Mouse (Mus musculus) right cerebral cortex, postnatal 10 days (tissue): ENCODE results near the gene Bcdin3d.

ENCODE experiments used
- DNase-seq, 2 experiments: peaks; one replicate each; pipeline ENCODE4 v3.0.0; 2021; ENCODE audit warnings: low spot score in 2 of 2

Gene Bcdin3d

DNA sequence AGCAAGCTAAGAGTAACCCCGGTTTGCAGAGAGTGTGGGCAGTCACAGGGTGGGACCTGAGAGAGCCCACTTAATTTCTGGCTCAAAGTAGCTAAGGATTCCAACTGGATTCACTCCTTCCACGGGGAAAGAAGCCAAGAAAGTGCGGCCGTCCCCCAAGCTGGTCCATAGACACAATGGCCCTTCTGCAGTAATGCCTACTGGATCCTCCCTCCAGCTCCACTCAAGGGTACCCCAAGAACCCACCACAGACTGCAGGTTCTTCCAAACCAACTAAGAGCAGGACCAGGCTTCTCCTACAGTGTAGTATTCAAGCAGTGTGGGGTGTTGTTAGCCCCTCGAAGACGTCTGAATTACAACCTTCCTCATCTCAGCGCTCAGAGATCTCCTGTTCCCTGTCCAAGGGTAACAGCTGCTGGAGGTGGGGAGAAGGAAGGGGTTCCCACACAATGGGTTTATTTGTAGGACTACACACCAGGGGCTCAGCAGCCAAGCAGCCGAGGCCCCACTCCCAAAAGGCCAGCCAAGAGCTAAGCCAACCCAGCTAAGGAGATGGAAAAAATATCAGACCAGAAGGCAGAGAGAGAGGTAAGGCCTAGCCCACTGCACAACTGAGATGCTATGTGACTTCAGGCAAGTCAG is 33.6 kb downstream of the Bcdin3d start:
- DNase-seq: no peak

DNA sequence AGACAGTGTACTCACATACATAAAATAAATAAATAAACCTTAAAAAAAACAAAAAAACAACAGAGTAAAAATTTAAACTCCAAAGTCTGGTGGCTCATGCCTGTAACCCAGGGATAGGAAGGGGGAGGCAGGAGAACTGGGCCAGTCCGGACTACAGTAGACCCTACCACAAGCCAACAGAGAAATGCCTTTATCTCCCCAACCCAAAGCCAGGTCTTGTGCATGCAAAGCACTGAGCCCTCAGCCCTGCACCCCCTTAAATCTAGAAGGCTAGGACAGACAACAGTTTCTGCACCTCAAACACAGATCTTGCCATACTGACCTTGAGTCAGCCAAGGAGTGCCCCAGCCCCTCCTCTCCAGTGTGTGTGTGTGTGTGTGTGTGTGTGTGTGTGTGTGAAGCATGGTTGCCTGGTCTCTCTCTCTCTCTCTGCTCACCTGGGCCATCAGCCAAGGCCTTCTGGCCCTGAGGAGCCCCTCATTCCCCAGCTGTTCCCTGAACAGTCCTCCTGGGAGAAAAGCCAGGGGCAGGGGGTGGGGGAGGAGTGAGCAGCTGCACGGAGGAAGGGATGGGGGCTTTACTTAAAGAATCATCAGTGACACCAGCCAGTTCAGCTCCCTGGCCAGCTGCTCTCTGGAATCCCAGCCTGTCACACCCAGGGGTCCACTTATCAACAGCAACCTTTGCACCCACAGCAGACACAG is 34.3 kb downstream of the Bcdin3d start:
- peak; percentile 75 to 80 for DNase-seq

DNA sequence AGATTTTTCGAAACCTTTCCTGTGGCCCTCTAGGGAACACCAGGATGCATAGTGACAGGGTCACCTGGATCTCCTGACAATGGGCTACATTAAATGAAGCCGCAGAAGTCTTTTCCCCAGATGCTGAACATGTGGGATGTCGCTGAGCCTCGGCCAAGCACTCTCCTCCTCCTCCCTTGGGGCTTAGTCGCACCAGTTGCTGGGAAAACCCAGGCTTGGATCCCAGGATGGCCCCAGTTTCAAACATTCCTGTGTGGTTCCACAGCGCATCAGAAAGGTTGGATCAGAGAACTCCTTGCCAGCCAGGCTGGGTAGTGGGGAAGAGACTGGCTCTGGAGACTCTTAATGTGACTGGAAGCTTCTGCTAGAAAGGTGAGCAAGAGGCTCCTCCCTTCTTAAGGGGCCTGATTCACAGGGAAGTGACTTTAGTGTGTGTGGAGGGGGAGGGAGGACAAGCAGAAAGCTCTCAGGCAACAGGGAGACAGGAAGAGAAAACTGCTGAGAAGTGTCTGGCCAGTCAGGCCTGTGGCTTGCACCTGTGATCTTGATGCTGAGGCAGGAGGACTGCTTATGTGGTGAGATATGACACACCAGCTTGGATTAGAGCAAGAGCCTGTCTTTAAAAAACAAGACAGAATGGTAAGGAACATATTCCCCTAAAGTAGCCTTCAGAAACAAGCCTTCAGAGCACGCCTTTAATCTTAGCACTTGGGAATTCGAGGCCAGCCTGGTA is 35.4 kb downstream of the Bcdin3d start:
- DNase-seq: no peak

DNA sequence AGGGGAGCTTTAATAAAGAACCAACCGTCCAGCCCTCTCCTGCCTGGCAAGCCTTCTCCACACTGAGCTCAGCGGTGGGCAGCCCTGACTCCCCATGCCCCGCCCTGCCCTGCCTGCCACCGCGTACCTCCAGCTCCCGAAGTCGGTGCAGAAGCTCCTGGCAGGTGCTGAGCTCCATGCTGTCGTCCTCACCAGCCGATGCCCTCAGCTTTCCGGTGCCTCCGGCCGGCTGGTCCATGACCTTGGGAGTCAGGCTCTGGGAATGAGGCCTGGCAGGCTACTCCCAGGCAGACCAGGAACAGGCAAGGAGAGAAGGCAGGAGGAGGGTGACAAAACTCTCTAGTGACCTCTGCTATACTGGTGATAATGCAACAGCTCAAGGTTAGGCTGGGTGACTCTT is 40.6 kb downstream of the Bcdin3d start:
- no peak for DNase-seq

DNA sequence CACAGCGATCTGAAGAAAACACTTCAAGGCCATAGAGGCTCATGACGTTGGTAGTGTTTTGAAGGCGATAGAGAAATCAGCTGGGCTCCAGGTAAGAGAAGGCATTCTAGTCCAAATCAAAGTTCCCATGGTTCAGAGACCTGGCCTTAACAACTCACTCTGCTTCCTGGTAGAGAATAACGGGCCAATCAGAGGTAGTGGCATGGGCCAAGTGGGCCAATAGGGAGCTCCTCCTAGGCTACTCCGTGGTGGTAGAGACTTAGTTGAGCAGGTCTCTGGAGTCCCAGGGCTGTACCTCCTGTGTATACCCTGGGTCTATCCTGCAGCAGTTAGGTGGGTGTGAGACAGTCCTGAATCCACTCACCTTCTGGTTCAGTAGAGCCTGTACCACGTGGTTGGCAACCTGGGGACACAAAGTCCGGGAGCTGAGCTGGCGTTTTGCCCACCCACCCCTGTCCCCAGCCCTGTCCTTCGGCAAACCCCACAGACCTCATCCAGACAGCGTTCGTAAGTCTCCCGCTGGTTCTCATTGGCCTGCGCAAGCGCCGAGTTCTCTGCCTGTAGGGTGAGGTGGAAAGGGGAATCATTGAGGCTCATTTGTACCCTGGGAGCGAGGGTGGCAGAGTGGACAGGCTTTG is 41.3 kb downstream of the Bcdin3d start:
- no peak for DNase-seq

DNA sequence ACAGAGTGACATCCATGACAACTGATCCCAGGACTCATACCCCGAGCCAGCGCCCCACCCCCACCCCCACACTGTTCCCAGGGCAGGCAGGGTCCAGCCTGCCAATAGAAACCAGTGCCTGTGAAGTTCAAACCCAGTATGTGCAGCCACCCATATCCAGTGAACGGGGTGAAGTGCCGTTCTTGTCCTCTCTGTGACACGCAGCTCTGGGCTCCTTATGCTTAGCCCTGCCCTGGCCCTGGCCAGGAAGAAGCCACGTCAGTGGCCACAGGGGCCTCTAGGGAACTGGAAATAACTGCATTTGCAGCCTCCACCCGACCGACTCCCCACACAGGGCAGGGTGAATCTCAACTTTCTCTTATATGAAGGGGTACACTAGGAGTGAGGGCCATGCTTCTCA is 42.6 kb downstream of the Bcdin3d start:
- no peak for DNase-seq

DNA sequence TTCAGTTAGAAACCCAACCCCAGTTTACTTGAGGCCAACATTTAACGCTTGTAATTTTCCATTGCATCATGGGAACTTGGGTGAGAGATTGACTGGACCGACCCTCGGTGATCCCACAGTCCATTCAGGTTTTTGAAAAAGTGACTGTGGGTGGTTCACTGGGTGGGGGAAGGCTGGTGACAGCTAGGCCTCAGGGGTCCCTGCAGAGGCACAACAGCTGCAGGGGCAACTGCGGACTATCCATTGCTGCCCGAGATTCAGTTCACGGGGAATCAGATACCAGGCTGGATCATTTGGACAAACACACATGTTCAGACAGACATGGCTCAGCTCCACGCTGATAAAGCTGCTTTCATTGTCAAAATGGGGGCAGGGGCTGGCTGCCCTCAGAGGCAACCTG is 43.0 kb downstream of the Bcdin3d start:
- DNase-seq: no peak

DNA sequence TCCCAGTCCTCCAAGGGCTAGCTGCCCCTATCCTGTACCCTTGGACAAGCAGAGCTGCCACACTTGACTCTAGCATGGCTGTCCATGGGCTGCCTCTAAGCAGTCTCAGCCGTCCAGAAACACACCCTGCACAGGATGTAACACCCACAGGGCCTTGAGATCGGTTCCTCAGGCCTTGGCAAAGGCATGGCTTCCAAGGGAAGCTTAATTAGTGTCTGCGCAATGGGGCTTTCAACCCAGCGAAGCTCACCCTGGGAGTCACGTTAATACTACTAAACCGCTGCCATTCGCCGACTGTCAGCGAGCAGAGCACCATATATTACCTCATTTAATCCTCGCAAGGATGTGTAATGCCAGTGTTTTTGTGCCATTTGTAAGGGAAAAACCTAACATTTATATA is 43.5 kb downstream of the Bcdin3d start:
- DNase-seq: no peak

DNA sequence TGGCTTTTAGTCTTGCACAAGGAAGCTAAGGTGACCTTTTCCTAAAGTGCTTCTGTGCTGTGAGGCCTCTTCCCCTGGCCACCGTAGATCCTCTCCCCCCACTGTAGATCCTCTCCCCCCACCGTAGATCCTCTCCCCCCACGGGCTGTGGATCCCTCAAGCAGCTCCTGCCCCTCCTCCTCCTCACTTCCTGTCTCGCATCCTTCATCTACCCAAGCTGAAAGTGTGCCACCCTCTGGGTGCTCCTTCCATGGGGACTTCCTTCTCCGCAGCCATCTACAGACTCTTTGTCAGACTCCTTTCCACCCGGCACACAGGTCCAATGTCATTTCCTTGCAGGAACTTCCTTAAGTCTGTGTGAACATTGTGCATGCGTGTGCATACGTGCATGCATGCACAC is 44.1 kb downstream of the Bcdin3d start:
- no peak for DNase-seq

DNA sequence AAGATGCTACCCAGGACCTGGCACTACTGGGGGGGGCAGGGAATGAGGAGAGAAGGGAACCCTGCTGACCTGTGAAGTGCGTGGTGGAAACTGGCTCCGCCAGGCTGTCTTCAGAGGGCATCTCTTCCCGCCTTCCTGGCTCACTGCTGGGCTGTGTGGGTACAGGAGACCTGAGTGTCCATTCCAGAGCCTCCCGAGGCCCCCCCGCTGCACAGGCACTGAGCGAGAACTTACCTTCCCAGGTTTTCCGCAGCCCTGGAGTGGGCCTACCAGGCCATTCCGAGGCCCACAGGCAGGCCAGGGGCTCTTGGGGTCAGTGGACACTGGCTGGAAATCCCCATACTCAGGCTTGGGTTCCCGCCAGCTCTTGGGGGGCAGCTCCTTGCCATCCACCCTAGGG is 50.6 kb downstream of the Bcdin3d start:
- DNase-seq: no peak

DNA sequence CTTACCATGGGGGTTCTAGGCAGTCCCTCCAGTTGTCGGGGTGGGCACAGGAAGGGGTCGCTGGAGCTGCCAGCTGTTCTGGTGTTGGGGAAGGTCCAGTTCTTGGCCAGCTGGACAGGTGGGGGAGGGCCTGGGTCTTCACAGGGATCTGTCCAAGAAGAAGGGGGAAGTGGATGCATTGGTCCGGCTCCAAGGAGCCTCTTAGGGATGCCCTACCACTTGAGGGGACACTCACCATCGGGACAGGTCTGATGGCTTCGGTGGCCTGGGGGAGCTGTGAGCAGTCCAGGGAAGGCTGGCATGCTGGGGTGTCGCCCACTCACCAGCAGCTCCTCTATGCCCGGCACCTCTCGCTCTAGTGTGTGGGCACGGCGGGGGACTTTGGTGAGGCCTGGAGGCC is 51.4 kb downstream of the Bcdin3d start:
- no peak for DNase-seq

DNA sequence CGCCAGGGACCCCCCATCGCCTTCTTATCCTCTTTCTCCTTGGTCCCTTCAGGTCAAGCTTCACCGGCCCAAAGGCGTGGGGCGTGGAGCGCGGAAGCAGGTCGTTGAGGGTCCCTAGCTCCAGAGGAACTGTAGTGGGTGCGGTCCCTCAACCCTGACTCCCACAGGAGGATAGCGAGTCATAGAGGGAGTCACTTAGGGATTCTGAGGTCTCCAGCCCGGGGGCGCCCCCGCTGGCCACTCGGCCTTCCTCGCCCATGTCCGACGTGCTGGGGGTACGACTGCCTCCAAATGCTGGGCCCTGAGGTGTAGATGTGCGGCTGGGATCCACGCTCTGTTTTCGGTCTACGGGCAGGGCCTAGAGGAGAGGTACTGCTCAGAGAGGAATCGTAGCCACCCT is 52.0 kb downstream of the Bcdin3d start:
- DNase-seq: no peak

DNA sequence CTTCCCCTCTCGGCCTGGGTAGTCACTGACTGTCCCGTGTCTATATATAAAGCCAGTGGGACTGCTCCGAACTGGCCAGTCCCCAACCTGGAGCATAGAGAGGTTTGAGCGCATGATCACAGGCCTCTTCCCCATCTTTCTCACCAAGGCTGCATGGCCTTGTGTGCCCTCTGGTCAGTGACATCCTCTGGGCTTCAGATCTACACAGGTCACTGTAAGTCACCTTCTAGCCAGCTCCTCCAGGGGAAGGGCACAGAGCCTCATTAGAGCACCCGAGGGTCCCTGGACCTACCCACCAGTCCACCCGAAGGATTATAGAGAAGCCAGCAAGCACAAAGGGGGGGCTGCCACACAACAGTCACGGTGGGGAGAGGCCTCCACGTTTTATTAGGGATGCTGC is 52.9 kb downstream of the Bcdin3d start:
- no peak for DNase-seq

DNA sequence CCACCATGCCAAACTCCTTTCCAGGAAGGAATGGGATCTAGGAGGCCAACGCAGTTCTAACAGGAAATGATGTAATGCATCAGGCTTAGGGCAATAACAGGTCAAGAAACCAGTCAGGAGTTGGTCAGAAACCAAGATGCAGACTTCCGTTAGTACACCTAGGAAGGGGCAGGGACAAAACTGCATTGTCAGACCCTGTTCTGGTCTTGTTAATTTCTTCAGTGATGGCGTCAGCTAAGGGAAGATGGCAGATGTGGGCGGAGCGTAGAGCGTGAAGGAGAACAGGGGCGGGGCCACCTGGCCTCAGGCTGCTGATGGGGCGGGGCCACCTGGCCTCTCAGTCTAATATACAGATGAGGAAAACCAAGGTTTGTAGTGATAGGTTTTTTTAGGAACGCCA is 53.4 kb downstream of the Bcdin3d start:
- DNase-seq: no peak

DNA sequence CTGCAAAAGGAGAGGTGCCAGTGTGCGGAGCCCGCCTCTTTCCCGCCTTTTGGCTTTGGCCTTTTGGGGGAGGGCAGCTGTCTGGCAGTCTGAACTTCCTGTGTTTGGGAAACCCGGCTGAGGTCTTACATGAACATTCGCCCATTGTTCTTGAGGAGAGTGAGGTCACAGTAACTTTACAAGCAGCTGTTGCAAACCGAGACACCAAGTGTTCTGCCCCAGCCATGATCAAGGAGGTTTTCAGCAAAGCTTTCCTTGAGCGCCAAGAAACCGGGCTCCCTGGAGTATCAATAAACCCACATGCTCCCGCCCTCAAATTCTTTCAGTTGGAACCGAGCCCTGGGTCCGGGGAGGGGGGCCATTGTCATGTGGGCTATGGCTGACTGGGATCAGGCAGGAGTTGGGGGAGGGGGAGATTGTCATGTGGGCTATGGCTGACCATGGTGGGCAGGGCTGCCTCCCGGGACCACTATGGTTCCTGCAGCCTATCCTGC is 54.0 kb downstream of the Bcdin3d start:
- peak; percentile 63 to 66 for DNase-seq

DNA sequence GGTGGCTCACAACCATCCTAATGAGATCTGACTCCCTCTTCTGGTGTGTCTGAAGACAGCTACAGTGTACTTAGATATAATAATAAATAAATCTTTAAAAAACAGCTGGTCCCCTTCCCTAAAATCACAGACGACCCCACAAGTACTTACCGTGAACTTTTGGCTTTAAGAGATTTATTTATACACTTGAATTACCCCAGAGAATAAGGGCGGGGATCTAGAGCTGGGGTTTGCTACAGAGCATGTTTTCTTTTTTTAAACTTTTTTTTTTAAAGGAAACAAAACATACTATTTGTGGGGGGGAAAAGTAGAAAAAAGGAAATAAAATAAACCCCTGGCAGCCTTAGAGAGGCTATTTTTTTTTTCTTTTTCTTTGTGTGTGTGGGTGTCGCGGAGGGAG is 54.4 kb downstream of the Bcdin3d start:
- no peak for DNase-seq
